Mouse (Mus musculus) spleen, adult 2 months (tissue): Measurements from ENCODE around the gene Gm20388. TPM values are rescaled to one million over a fixed set of nuclear protein-coding genes. Genes with fewer than 3 reads are reported as not detected.

Source experiments
- DNase-seq, 2 experiments: peaks; one replicate each; pipeline versions ENCODE4 v3.0.0 to v3.0.0-alpha.2; 2012 to 2021; ENCODE audit warnings: low spot score in 2 of 2, low read depth in 1 of 2
- H3K27ac ChIP-seq: fragments of 200-500 bp; 2 replicates; pipeline ENCODE4 v1.5.1; 2012; ENCODE audit warnings: low read length, inconsistent platforms; ENCODE audit not compliant: insufficient read depth
- H3K27me3 ChIP-seq: fragments of 200-500 bp; 2 replicates; pipeline ENCODE4 v1.6.1; 2012; ENCODE audit warnings: mild to moderate bottlenecking, moderate library complexity, low read length, inconsistent platforms; ENCODE audit not compliant: control insufficient read depth, insufficient read depth
- H3K36me3 ChIP-seq: fragments of 200-500 bp; 2 replicates; pipeline ENCODE4 v1.6.1; 2012; ENCODE audit warnings: mild to moderate bottlenecking, low read length, inconsistent platforms; ENCODE audit not compliant: control insufficient read depth, insufficient read depth
- H3K4me1 ChIP-seq: fragments of 200-500 bp; 2 replicates; pipeline ENCODE4 v1.6.1; 2011; ENCODE audit warnings: inconsistent platforms; ENCODE audit not compliant: control insufficient read depth, insufficient read depth, insufficient read length
- H3K4me3 ChIP-seq: fragments of 200-500 bp; 2 replicates; pipeline ENCODE4 v1.5.1; 2011; ENCODE audit warnings: mild to moderate bottlenecking, inconsistent platforms; ENCODE audit not compliant: insufficient read depth, insufficient read length; ENCODE audit errors: extremely low read depth
- CTCF ChIP-seq: fragments of 200-500 bp; IDR thresholded peaks from 2 replicates; pipeline ENCODE4 v1.5.1; 2011; ENCODE audit warnings: mild to moderate bottlenecking, inconsistent platforms; ENCODE audit not compliant: insufficient read depth, insufficient read length, insufficient replicate concordance; ENCODE audit errors: extremely low read depth
- POLR2A ChIP-seq: fragments of 200-500 bp; IDR thresholded peaks from 2 replicates; pipeline ENCODE4 v1.6.1; 2011; ENCODE audit warnings: low read depth, low read length, inconsistent platforms
- WGBS: fragments of 180-500 bp; shearing (Covaris S2); methylation state at CpG from one replicate; pipeline ENCODE4 v1.1.7; 2018; 5-methylcytosine and 5-hydroxymethylcytosine counted together
- polyA plus RNA-seq: library from polyadenylated mRNA; depleted of rRNA; stranded (reverse); fragments of >200 nt; gene quantifications from 2 replicates; pipeline ENCODE4 v1.2.3, GENCODE M21; 2012

Gm20388 gene
- polyA plus RNA-seq, 1 experiment, result 26.1 TPM

DNA sequence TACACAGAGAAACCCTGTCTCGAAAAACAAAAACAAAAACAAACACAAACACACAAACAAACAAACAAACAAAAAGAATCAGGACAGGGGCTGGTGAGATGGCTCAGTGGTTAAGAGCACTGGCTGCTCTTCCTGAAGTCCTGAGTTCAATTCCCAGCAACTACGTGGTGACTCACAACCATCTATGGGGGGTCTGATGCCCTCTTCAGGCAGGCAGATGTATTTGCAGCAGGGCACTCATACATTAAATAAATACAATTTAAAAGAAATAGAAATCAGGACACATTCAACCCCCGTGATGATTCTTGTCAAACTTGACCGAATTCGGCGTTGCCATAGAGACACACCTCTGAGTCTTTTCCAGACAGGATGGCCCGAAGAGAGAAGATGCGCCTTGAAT, 296.7 kb downstream of the Gm20388 start:
- no peak for DNase-seq
- WGBS, result 83% methylated on average over 8 of the region's 8 CpGs
- no peaks in the 10 kb centered on the region for H3K27me3 ChIP-seq

DNA sequence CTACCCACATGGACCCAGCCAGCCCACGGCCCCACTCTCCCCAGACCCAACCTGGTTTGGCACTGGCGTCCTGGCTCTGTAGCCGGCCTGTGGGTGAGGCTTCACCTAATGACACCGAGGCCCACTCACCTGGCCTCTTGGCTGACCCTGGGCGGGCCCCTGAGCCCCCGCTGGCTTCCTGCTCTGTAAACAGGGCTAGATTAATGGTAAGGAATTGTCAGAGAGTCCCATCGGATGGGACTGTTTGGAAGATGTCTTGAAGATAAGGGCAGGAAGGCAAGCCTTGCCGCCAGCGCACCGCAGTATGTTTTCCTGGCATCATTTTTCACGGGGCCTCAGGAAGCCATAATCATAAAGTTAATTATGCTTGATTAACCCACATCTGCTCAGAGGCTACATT, 297.5 kb downstream of the Gm20388 start:
- TF ChIP-seq CTCF (no peak), POLR2A (no peak)
- no peaks in the 10 kb centered on the region for H3K27me3 ChIP-seq

More for the DNA sequence above, 296.7 kb downstream of the Gm20388 start:
- Histone ChIP-seq H3K4me3 (no peak overlapping the region), H3K27ac (no peak overlapping the region), H3K4me1 (no peaks in the 10 kb centered on the region), H3K36me3 (no peaks in the 10 kb centered on the region)
- TF ChIP-seq POLR2A (no peak), CTCF (no peak)

DNA sequence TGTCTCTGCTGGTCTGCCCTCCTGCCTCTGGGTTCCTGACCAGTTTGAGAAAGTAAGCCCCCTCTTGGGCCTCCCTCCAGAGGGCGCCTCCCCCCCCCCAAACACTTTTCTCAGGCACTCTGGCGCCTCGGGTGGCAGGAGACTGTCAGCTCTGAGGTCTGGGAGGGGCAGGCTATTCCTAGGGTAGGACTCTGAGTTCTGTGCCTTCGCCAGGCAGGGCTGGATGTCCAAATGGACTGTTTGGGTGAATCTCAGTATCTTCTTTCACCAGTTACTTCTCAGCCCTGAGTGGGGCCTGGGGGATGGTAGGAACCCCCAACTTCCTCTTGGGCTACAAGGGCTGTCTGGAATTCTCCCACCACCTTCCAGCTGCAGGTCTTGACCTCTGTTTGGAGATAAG, 300.7 kb downstream of the Gm20388 start:
- DNase-seq, result no peak
- TF ChIP-seq CTCF (no peak), POLR2A (no peak)
- H3K4me3 ChIP-seq, result no peak overlapping the region
- 24% methylated on average over 4 of the region's 4 CpGs for WGBS
- no peak overlapping the region for H3K27ac ChIP-seq
- H3K4me1 ChIP-seq, result peaks cover 9% of the 10 kb centered on the region; the same call in 1 of the 2 replicates
- no peaks in the 10 kb centered on the region for H3K27me3 ChIP-seq
- H3K36me3 ChIP-seq, result no peaks in the 10 kb centered on the region

More for the DNA sequence above, 297.5 kb downstream of the Gm20388 start:
- Histone ChIP-seq H3K27ac (no peak overlapping the region), H3K4me1 (no peaks in the 10 kb centered on the region), H3K36me3 (no peaks in the 10 kb centered on the region), H3K4me3 (no peak overlapping the region)
- 80% methylated on average over 11 of the region's 11 CpGs for WGBS
- no peak for DNase-seq

DNA sequence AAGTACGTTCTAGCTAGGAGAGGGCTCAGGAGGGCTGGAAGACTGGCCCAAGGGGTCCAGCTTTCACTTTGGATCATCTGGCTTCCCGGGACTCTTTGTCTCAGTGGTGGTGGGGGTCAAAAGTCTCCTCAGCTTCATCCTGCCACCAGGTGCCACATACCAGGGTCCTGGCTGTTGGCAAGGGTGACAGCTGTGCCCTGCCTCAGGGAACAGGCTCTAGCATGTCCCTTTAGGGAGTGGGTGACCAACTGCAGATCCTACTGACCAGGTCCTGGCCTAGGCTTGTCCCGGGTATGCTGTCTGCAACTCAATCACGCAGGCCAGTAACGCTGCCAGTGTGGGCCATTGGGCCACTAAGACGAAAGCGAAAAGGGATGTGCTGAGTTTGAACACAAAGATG, 302.0 kb downstream of the Gm20388 start:
- 93% methylated on average over 7 of the region's 7 CpGs for WGBS
- Histone ChIP-seq H3K27ac (no peak overlapping the region), H3K4me1 (peaks cover 13% of the 10 kb centered on the region; the same call in 1 of the 2 replicates), H3K4me3 (no peak overlapping the region), H3K27me3 (no peaks in the 10 kb centered on the region), H3K36me3 (no peaks in the 10 kb centered on the region)
- TF ChIP-seq CTCF (no peak), POLR2A (no peak)
- DNase-seq, result no peak

DNA sequence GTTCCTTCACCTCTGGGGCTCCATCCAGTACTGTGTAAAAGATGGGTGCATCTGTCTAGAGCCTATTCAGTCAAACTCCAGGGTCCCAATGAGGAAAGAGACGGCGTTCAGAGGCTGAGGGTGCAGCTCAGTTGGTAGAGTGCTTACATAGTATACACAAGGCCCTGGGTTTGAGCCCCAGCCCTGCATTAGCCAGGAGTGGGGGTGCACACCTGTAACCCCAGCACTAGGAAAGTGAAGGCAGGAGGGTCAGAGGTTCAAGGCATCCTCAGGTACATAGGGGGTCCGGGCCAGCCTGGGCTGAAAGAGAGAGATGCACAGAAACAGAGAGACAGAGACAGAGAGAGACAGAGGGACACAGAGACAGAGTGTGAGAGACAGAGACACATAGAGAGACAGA, 302.6 kb downstream of the Gm20388 start:
- Histone ChIP-seq H3K27ac (no peak overlapping the region), H3K4me1 (peaks cover 14% of the 10 kb centered on the region; the same call in 1 of the 2 replicates), H3K36me3 (no peaks in the 10 kb centered on the region), H3K27me3 (no peaks in the 10 kb centered on the region), H3K4me3 (no peak overlapping the region)
- no peak for TF ChIP-seq CTCF
- no peak for TF ChIP-seq POLR2A
- 97% methylated on average over 3 of the region's 3 CpGs for WGBS
- DNase-seq, result no peak

DNA sequence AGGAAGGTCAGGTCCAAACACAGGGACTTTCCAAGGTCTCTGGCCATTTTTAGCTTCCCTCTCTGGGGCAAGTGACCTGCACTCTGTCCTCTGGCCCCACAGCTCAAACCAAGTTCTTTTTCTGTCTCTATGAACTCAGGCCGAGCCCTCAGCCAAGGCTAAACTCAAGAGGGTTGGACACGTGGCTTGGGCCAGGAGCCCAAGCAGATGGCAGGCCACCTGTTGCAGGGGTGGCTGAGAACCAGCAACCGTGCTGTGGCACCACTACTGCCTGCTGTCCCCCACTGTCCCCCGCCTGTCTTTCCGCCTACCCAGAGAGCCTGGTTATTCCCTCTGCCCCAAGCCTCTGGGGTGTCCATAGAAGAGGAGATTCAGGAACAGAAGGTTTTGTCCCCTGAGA, 303.3 kb downstream of the Gm20388 start:
- peaks cover 14% of the 10 kb centered on the region; the same call in 1 of the 2 replicates for H3K4me1 ChIP-seq
- no peaks in the 10 kb centered on the region for H3K27me3 ChIP-seq
- WGBS, result 34% methylated on average over 5 of the region's 5 CpGs
- H3K27ac ChIP-seq, result no peak overlapping the region
- no peaks in the 10 kb centered on the region for H3K36me3 ChIP-seq
- H3K4me3 ChIP-seq, result no peak overlapping the region
- TF ChIP-seq POLR2A (no peak), CTCF (no peak)
- no peak for DNase-seq

DNA sequence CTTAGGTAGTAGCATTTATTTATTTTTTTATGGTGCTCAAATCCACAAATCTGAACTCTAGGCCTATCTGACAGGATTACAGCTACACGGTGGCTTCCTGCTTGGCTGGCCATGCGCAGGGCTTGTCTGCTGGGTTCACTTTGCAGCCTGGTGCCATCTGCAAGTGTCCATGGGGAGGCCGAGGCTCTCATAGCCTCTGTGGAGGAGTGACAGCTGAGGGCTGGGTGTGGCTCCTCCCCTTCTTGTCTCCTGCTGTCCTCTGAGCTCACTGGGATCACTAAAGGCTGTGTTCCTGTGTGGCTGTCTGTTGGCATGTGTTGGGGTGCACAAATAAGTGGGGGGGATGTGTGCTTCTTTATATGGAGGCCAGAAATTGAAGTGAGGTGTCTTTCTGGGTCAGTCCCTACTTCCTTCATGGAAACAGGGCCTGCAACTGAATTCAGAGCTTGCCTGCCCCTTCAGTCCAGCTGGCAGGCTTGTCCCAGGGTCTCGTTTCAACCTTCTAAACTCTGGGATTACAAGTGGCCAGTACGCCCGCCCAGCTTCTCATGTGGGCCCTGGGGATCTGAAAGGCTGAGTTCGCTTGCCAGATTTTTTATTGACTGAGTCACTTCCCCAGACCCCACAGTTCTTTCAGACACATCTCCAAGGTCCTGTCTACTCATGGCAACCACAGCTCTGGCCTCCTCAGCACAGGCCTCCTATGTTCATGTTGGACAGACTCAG, 304.9 kb downstream of the Gm20388 start:
- no peaks in the 10 kb centered on the region for H3K27me3 ChIP-seq
- no peak overlapping the region for H3K4me3 ChIP-seq
- no peak overlapping the region for H3K27ac ChIP-seq
- H3K4me1 ChIP-seq, result peaks cover 14% of the 10 kb centered on the region; the same call in 1 of the 2 replicates
- no peaks in the 10 kb centered on the region for H3K36me3 ChIP-seq
- WGBS, result 58% methylated on average over 7 of the region's 7 CpGs
- no peak for TF ChIP-seq POLR2A
- no peak for TF ChIP-seq CTCF
- DNase-seq, result no peak
